Mouse (Mus musculus) forebrain, embryonic 11.5 days (tissue): Measurements from ENCODE around the gene Scn8a. TPM values are rescaled to one million over a fixed set of nuclear protein-coding genes. Genes with fewer than 3 reads are reported as not detected.

Source experiments
- ATAC-seq: fragments of 200-750 bp; cut with Nextera tagmentation; replicated peaks from 2 replicates; pipeline ENCODE4 v1.8.0; 2017; ENCODE audit warnings: moderate TSS enrichment; ENCODE audit not compliant: low FRiP score
- DNase-seq: peaks from one replicate; pipeline ENCODE4 v3.0.0-alpha.2; 2017; ENCODE audit warnings: low spot score
- H3K27ac ChIP-seq: fragments of 300-500 bp; sonication (generic); 2 replicates; pipeline ENCODE4 v1.5.1; 2014; ENCODE audit warnings: low read depth, low read length
- H3K27me3 ChIP-seq: fragments of 300-500 bp; sonication (generic); 2 replicates; pipeline ENCODE4 v1.6.1; 2014; ENCODE audit warnings: mild to moderate bottlenecking, low read length, mixed read lengths; ENCODE audit not compliant: control insufficient read depth, insufficient read depth
- H3K36me3 ChIP-seq: fragments of 300-500 bp; sonication (generic); 2 replicates; pipeline ENCODE4 v1.6.1; 2014; ENCODE audit warnings: mild to moderate bottlenecking, low read length, moderate library complexity, mixed read lengths; ENCODE audit not compliant: control insufficient read depth, insufficient read depth
- H3K4me1 ChIP-seq: fragments of 300-500 bp; sonication (generic); replicated peaks from 2 replicates; pipeline ENCODE4 v1.6.1; 2014; ENCODE audit warnings: low read length, mixed read lengths; ENCODE audit not compliant: control insufficient read depth, insufficient read depth
- H3K4me2 ChIP-seq: fragments of 300-500 bp; sonication (generic); 2 replicates; pipeline ENCODE4 v1.6.1; 2014; ENCODE audit warnings: low read depth, mild to moderate bottlenecking, low read length, moderate library complexity, mixed read lengths; ENCODE audit not compliant: severe bottlenecking
- H3K4me3 ChIP-seq: fragments of 300-500 bp; sonication (generic); 2 replicates; pipeline ENCODE4 v1.5.1; 2014; ENCODE audit warnings: low read depth, low read length
- H3K9ac ChIP-seq: fragments of 300-500 bp; sonication (generic); 2 replicates; pipeline ENCODE4 v1.6.1; 2014; ENCODE audit warnings: low read length
- H3K9me3 ChIP-seq: fragments of 300-500 bp; sonication (generic); 2 replicates; pipeline ENCODE4 v1.6.1; 2016; ENCODE audit warnings: low read length, mixed read lengths; ENCODE audit not compliant: control insufficient read depth
- WGBS: fragments of 180-500 bp; shearing (Covaris S2); extraction: QIAGEN DNeasy Blood & Tissue Kit; methylation state at CpG from one replicate; pipeline ENCODE4 v1.1.7; 2014; 5-methylcytosine and 5-hydroxymethylcytosine counted together
- polyA plus RNA-seq: library from polyadenylated mRNA; unstranded; fragments of >200 nt; fragmentation: Nextera tagmentation; extraction: Ambion mirVana; gene quantifications from 2 replicates; pipeline ENCODE4 v1.2.1, GENCODE M21; 2014

Scn8a gene
- polyA plus RNA-seq, 1 experiment from 2014 or later: 13.9 TPM

DNA sequence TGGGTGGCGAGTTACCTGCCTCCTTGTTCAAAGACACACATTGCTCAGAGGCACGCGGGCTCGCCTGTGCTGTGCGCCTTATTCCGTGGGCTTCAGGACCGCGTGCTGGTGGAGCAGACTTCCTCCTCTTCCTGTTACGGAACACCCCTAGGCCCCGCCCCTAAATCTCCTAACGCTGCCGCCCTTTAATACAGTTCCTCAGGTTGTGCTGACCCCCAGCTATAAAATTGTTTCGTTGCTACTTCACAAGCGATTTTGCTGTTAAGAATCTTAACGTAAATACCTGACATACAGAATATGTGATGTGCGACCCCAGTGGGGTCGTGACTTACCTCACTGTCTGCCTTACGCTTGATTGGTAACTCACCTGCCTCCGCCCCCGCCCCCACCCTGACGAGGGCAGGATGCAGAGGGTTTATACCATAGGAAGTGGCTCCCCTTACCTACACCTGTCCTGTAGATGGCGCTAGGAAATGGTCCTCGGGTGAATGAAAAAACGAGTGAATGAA lies 45.1 kb downstream of the Scn8a start:
- H3K9ac ChIP-seq: no peak overlapping the region
- no peaks in the 10 kb centered on the region for H3K36me3 ChIP-seq
- H3K4me2 ChIP-seq: peak overlapping the region; percentile 47
- DNase-seq (peak; percentile 65), ATAC-seq (peak; percentile 63; the same call in 1 of the 2 replicates)
- H3K9me3 ChIP-seq: no peaks in the 10 kb centered on the region
- no peak overlapping the region for H3K27ac ChIP-seq
- peaks cover 11% of the 10 kb centered on the region for H3K4me1 ChIP-seq
- WGBS: 4% methylated on average over 24 of the region's 24 CpGs
- H3K27me3 ChIP-seq: no peaks in the 10 kb centered on the region
- H3K4me3 ChIP-seq: 0 out of 2 replicates have a peak overlapping the region, but pooled peaks have one; percentile 9

DNA sequence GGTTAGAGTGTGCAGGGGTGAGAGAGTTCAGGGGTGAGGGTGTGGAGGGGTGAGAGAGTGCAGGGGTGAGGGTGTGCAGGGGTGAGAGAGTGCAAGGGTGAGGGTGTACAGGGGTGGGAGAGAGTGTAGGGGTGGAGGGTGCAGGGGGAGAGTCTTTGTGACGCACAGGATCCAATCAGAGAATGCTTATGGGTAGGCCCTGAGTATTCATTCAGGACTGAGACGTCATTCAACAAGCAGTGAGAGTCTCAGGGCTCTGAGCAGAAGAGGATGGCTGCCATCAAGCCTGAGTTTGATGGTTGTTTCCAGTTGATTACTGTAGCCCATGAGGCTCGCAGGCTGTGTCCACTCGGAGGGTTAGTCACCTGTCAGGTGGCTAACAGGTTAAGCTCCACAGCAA lies 48.4 kb downstream of the Scn8a start:
- no peaks in the 10 kb centered on the region for H3K36me3 ChIP-seq

DNA sequence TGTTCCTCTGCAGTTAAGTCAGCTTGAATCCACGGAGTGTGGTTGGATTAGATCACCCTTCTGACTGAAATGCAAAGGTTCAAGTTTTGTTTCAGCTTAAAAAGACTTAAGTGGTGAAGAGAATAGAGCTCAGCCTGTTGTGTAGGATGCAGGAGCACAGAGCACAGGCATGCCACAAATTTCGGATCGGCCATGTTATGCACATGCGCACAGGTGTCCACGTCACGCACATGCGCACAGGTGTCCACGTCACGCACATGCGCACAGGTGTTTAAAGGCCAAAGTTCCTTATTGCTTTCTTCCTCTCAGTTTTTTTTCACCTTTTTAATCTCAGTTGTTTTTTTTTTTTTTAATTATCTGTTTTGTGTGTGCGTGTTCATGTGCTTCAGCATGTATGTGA lies 52.6 kb downstream of the Scn8a start:
- Histone ChIP-seq H3K27me3 (no peaks in the 10 kb centered on the region), H3K4me2 (no peak overlapping the region), H3K36me3 (no peaks in the 10 kb centered on the region), H3K4me3 (no peak overlapping the region), H3K9ac (no peak overlapping the region), H3K9me3 (no peaks in the 10 kb centered on the region), H3K4me1 (no peaks in the 10 kb centered on the region; the same call in 1 of the 2 replicates), H3K27ac (no peak overlapping the region)
- ATAC-seq: no peak
- 93% methylated on average over 11 of the region's 11 CpGs for WGBS
- no peak for DNase-seq

More for the DNA sequence above, 48.4 kb downstream of the Scn8a start:
- no peak for ATAC-seq
- Histone ChIP-seq H3K9me3 (no peaks in the 10 kb centered on the region), H3K9ac (no peak overlapping the region), H3K27me3 (no peaks in the 10 kb centered on the region), H3K4me1 (no peaks in the 10 kb centered on the region), H3K27ac (no peak overlapping the region), H3K4me3 (no peak overlapping the region), H3K4me2 (no peak overlapping the region)
- WGBS: 55% methylated on average over 4 of the region's 4 CpGs
- no peak for DNase-seq

DNA sequence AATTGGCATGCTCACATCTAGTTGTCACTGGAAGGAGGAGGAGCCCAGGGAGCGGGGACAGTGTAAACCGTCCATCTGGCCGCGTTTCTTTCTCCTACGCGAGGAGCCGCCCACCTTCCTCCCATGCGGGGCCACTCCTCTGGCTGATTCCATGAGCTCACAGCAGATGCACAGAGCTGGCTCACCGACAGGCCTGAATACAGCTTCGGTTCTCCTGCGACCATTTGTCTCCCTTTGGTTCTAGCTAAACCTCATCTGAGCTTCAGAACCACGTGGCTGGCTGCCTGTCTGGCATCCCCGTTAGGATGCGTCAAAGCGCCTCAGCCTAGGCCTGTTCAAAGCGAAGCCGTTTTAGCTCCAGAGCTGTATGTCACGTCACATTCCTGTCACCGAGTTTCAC lies 53.8 kb downstream of the Scn8a start:
- no peaks in the 10 kb centered on the region; the same call in 1 of the 2 replicates for H3K4me1 ChIP-seq
- no peak overlapping the region for H3K9ac ChIP-seq
- H3K27me3 ChIP-seq: no peaks in the 10 kb centered on the region
- no peak for DNase-seq
- no peak overlapping the region for H3K27ac ChIP-seq
- H3K36me3 ChIP-seq: no peaks in the 10 kb centered on the region
- 32% methylated on average over 19 of the region's 19 CpGs for WGBS
- ATAC-seq: 0 out of 2 replicates have a peak, but pooled peaks have one; percentile 12
- no peaks in the 10 kb centered on the region for H3K9me3 ChIP-seq
- no peak overlapping the region for H3K4me3 ChIP-seq
- H3K4me2 ChIP-seq: no peak overlapping the region

DNA sequence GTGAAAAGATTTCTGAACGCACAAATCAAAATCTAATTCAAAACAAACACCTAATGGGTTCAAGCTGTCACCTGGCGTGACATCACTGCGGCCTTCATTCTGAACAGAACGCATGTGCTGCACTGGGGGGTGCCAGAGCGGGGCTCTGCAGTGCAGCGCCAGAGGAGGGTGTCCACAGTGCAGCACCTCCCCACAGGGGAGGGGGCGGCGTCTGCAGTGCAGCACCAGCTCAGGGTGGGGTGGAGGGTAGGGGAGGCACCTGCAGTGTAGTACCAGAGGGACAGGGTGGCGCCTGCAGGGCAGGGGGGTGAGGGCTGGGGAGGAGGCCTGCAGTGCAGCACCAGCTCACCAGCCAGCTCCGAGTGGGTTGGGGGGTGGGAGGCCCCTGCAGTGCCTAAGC lies 55.3 kb downstream of the Scn8a start:
- H3K27ac ChIP-seq: no peak overlapping the region

DNA sequence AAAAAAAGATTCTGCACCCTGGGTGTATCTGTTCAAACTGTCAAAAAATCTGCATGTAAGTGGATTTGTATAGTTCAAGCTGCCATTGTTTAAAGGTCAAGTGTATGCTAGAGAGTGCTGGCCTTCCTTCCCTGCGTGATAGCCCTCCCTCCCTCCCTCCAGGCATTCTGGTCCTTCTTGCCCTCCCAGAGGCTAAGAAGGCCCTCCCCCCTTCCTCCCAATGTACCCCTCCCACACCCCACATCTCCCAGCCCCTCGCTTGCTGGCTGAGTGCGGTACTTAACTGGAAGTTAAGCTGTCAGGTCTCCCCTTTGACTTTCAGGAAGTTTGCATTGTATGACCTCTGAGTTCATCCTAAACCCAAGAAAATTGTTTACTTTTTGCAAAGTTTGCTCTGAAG lies 60.8 kb downstream of the Scn8a start:
- no peaks in the 10 kb centered on the region for H3K9me3 ChIP-seq
- ATAC-seq (no peak), DNase-seq (no peak)
- no peak overlapping the region for H3K9ac ChIP-seq
- no peaks in the 10 kb centered on the region for H3K36me3 ChIP-seq
- H3K4me1 ChIP-seq: no peaks in the 10 kb centered on the region
- no peak overlapping the region for H3K4me2 ChIP-seq
- 41% methylated on average over 3 of the region's 3 CpGs for WGBS
- H3K27me3 ChIP-seq: no peaks in the 10 kb centered on the region
- no peak overlapping the region for H3K27ac ChIP-seq
- H3K4me3 ChIP-seq: no peak overlapping the region

More for the DNA sequence above, 55.3 kb downstream of the Scn8a start:
- no peak for DNase-seq
- H3K27me3 ChIP-seq: no peaks in the 10 kb centered on the region
- H3K36me3 ChIP-seq: no peaks in the 10 kb centered on the region
- WGBS: 79% methylated on average over 10 of the region's 10 CpGs
- H3K9ac ChIP-seq: no peak overlapping the region
- no peaks in the 10 kb centered on the region; the same call in 1 of the 2 replicates for H3K4me1 ChIP-seq
- no peak overlapping the region for H3K4me3 ChIP-seq
- no peak for ATAC-seq
- no peaks in the 10 kb centered on the region for H3K9me3 ChIP-seq
- no peak overlapping the region for H3K4me2 ChIP-seq

DNA sequence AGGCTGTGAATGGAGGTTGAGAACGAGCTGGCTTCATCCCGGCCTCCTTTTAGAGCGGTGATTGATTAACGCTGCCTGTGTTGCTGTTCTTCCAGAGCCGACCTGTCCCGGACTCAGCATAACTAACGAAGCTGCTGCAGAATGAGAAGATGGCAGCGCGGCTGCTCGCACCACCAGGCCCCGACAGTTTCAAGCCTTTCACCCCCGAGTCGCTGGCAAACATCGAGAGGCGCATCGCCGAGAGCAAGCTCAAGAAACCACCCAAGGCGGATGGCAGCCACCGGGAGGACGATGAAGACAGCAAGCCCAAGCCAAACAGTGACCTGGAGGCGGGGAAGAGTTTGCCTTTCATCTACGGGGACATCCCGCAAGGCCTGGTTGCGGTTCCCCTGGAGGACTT lies 66.5 kb downstream of the Scn8a start:
- H3K27ac ChIP-seq: 0 out of 2 replicates have a peak overlapping the region, but pooled peaks have one; percentile 12
- no peaks in the 10 kb centered on the region for H3K27me3 ChIP-seq
- H3K4me3 ChIP-seq: no peak overlapping the region
- H3K36me3 ChIP-seq: no peaks in the 10 kb centered on the region
- DNase-seq (no peak), ATAC-seq (no peak)
- H3K9ac ChIP-seq: no peak overlapping the region
- 0 out of 2 replicates have a peak, but pooled peaks cover 2% of the 10 kb centered on the region for H3K4me1 ChIP-seq
- H3K9me3 ChIP-seq: no peaks in the 10 kb centered on the region
- no peak overlapping the region for H3K4me2 ChIP-seq
- WGBS: 69% methylated on average over 24 of the region's 24 CpGs

DNA sequence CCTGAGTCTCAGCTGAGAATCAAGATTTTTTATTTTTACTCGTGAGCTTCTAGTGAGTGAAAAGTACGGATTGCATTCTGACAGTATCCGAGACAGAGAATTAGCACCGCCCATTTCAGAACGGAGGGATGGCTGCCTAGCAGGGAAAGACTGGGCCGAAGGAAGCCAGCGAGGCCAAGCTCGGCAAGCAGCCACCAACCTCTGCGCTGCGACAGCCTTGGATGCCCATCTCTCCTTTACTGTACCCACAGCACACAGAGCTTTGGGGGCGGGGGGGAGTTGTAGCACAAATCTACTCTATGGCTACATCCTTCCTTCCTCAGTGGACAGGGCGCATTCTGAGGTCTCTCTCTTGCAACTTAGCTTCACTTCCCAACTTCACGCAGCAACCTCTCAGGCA lies 78.7 kb downstream of the Scn8a start:
- no peaks in the 10 kb centered on the region for H3K36me3 ChIP-seq
- no peaks in the 10 kb centered on the region for H3K27me3 ChIP-seq
- H3K27ac ChIP-seq: no peak overlapping the region
- H3K4me3 ChIP-seq: no peak overlapping the region
- H3K9ac ChIP-seq: no peak overlapping the region
- DNase-seq (no peak), ATAC-seq (no peak)
- no peaks in the 10 kb centered on the region for H3K9me3 ChIP-seq
- 91% methylated on average over 13 of the region's 13 CpGs for WGBS
- H3K4me2 ChIP-seq: no peak overlapping the region
- peaks cover 5% of the 10 kb centered on the region; the same call in 1 of the 2 replicates for H3K4me1 ChIP-seq

DNA sequence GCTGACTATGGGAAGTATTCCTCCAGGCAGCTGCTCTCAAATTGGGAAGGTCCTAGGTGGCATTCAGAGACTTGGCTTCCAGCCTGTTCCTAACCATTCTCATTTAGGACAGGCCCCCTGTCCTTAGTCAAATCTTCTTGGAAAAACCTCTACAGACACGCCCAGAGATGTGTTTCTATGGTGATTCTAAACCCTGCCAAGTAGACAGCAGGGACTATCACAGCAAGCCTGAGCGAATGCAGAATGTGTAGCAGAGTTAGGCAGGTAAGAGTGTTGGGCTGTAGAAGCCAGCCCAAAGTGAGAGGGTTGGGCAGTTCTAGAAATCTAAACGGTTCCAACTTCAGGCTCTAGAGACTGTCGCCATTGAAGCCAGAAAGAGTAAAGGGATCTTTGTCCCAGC lies 79.5 kb downstream of the Scn8a start:
- Histone ChIP-seq H3K27ac (no peak overlapping the region), H3K4me3 (no peak overlapping the region), H3K9ac (no peak overlapping the region), H3K27me3 (no peaks in the 10 kb centered on the region), H3K9me3 (no peaks in the 10 kb centered on the region), H3K4me1 (peaks cover 5% of the 10 kb centered on the region; the same call in 1 of the 2 replicates), H3K36me3 (no peaks in the 10 kb centered on the region), H3K4me2 (no peak overlapping the region)
- DNase-seq: no peak
- 89% methylated on average over 4 of the region's 4 CpGs for WGBS
- ATAC-seq: no peak
